Mouse (Mus musculus) CH12.LX (cell line): Measurements from ENCODE around the gene Zfp128. TPM values are rescaled to one million over a fixed set of nuclear protein-coding genes. Genes with fewer than 3 reads are reported as not detected.

ENCODE experiments used
- DNase-seq: peaks from one replicate; pipeline ENCODE4 v3.0.0-alpha.2; 2013; ENCODE audit errors: extremely low read depth
- H3K27ac ChIP-seq: 2 replicates; pipeline ENCODE4 v1.5.1; 2012; ENCODE audit warnings: low read depth, mild to moderate bottlenecking, control low read depth, moderate library complexity; ENCODE audit not compliant: insufficient read depth
- H3K27me3 ChIP-seq: replicated peaks from 2 replicates; pipeline ENCODE3; 2012; ENCODE audit warnings: inconsistent platforms
- H3K36me3 ChIP-seq, 2 experiments: replicated peaks in 1 of 2; 2 replicates each; pipeline versions ENCODE3 to v1.6.1; 2012; ENCODE audit warnings: inconsistent platforms in 1 of 2, low read length in 1 of 2, mild to moderate bottlenecking in 1 of 2, mixed read lengths in 1 of 2, moderate library complexity in 1 of 2; ENCODE audit not compliant: control insufficient read depth in 1 of 2, insufficient read depth in 1 of 2
- H3K4me1 ChIP-seq, 2 experiments: 2 replicates each; pipeline ENCODE4 v1.6.1; 2012; ENCODE audit warnings: inconsistent platforms in 1 of 2, moderate library complexity in 1 of 2; ENCODE audit not compliant: insufficient read depth in 2 of 2, control insufficient read depth in 1 of 2
- H3K4me2 ChIP-seq: 2 replicates; pipeline ENCODE4 v1.6.1; 2012; ENCODE audit warnings: low read depth, mild to moderate bottlenecking, control low read depth; ENCODE audit not compliant: poor library complexity, insufficient read depth, severe bottlenecking
- H3K4me3 ChIP-seq, 3 experiments: fragments of 150-350 bp in 1 of 3; sonication (generic) in 1 of 3; replicated peaks in 1 of 3; 2 replicates each; pipeline versions ENCODE3 to v1.5.1; 2011 to 2012; ENCODE audit warnings: low read depth in 2 of 3, low read length in 2 of 3, mild to moderate bottlenecking in 2 of 3, moderate library complexity in 2 of 3, control low read depth in 1 of 3, improper control_type of control experiment in 1 of 3, inconsistent platforms in 1 of 3, mixed read lengths in 1 of 3; ENCODE audit not compliant: poor library complexity in 1 of 3
- H3K79me2 ChIP-seq: replicated peaks from 2 replicates; pipeline ENCODE4 v1.6.1; 2012; ENCODE audit warnings: mild to moderate bottlenecking, moderate library complexity; ENCODE audit not compliant: control insufficient read depth, poor library complexity, insufficient read depth, severe bottlenecking; ENCODE audit errors: extremely low read depth
- H3K9ac ChIP-seq: 2 replicates; pipeline ENCODE4 v1.6.1; 2012; ENCODE audit warnings: low read depth, mild to moderate bottlenecking, control low read depth, moderate library complexity; ENCODE audit not compliant: insufficient read depth
- H3K9me3 ChIP-seq: replicated peaks from 2 replicates; pipeline ENCODE3; 2012; ENCODE audit warnings: low read length, inconsistent platforms, mixed read lengths
- BHLHE40 ChIP-seq: IDR thresholded peaks from 2 replicates; pipeline ENCODE4 v1.6.1; 2011; ENCODE audit warnings: mild to moderate bottlenecking, low read depth, low read length, improper control_type of control experiment
- CHD1 ChIP-seq: IDR thresholded peaks from 2 replicates; pipeline ENCODE4 v1.6.1; 2012; ENCODE audit warnings: low read depth, low read length, improper control_type of control experiment, inconsistent platforms
- CHD2 ChIP-seq: IDR thresholded peaks from 2 replicates; pipeline ENCODE4 v1.6.1; 2011; ENCODE audit warnings: low read length, improper control_type of control experiment
- CTCF ChIP-seq, 2 experiments: IDR thresholded peaks in 1 of 2; conservative IDR thresholded peaks in 1 of 2; 2 replicates each; pipeline ENCODE4 v1.5.1; 2011 to 2012; ENCODE audit warnings: low read depth in 2 of 2, low read length in 2 of 2, improper control_type of control experiment in 1 of 2, inconsistent platforms in 1 of 2, mild to moderate bottlenecking in 1 of 2, moderate library complexity in 1 of 2
- E2F4 ChIP-seq: IDR thresholded peaks from 2 replicates; pipeline ENCODE4 v1.6.1; 2011; ENCODE audit warnings: low read depth, low read length, improper control_type of control experiment; ENCODE audit not compliant: insufficient replicate concordance
- ELF1 ChIP-seq: IDR thresholded peaks from 2 replicates; pipeline ENCODE4 v1.6.1; 2014; ENCODE audit warnings: low read depth, mild to moderate bottlenecking, inconsistent platforms, low read length, improper control_type of control experiment
- EP300 ChIP-seq: IDR thresholded peaks from 2 replicates; pipeline ENCODE4 v1.6.1; 2011; ENCODE audit warnings: low read length, improper control_type of control experiment
- ETS1 ChIP-seq: conservative IDR thresholded peaks from 2 replicates; pipeline ENCODE4 v1.6.1; 2012; ENCODE audit warnings: low read depth, mild to moderate bottlenecking, inconsistent platforms, low read length, improper control_type of control experiment, moderate library complexity
- GABPA ChIP-seq: IDR thresholded peaks from 2 replicates; pipeline ENCODE4 v1.6.1; 2012; ENCODE audit warnings: low read depth, low read length, improper control_type of control experiment, inconsistent platforms; ENCODE audit not compliant: insufficient replicate concordance
- HCFC1 ChIP-seq: IDR thresholded peaks from 2 replicates; pipeline ENCODE4 v1.6.1; 2012; ENCODE audit warnings: low read depth, mild to moderate bottlenecking, inconsistent platforms, low read length, improper control_type of control experiment
- IRF4 ChIP-seq: IDR thresholded peaks from 2 replicates; pipeline ENCODE4 v1.6.1; 2014; ENCODE audit warnings: low read depth, mild to moderate bottlenecking, inconsistent platforms, low read length, improper control_type of control experiment
- JUN ChIP-seq: IDR thresholded peaks from 2 replicates; pipeline ENCODE4 v1.6.1; 2011; ENCODE audit warnings: low read depth, mild to moderate bottlenecking, low read length, improper control_type of control experiment, moderate library complexity; ENCODE audit not compliant: insufficient read depth
- JUND ChIP-seq: conservative IDR thresholded peaks from 2 replicates; pipeline ENCODE4 v1.6.1; 2011; ENCODE audit warnings: low read depth, low read length, improper control_type of control experiment
- KAT2A ChIP-seq: IDR thresholded peaks from 2 replicates; pipeline ENCODE4 v1.6.1; 2012; ENCODE audit warnings: low read length, improper control_type of control experiment, inconsistent platforms; ENCODE audit not compliant: insufficient replicate concordance
- MAFK ChIP-seq: IDR thresholded peaks from 2 replicates; pipeline ENCODE4 v1.6.1; 2011; ENCODE audit warnings: low read length, improper control_type of control experiment; ENCODE audit not compliant: insufficient replicate concordance
- MAX ChIP-seq: IDR thresholded peaks from 2 replicates; pipeline ENCODE4 v1.6.1; 2011; ENCODE audit warnings: low read length, improper control_type of control experiment
- MAZ ChIP-seq: IDR thresholded peaks from 2 replicates; pipeline ENCODE4 v1.6.1; 2012; ENCODE audit warnings: low read depth, mild to moderate bottlenecking, inconsistent platforms, low read length, improper control_type of control experiment, moderate library complexity
- MEF2A ChIP-seq: IDR thresholded peaks from 2 replicates; pipeline ENCODE4 v1.6.1; 2014; ENCODE audit warnings: low read depth, mild to moderate bottlenecking, inconsistent platforms, low read length, improper control_type of control experiment, borderline replicate concordance
- MXI1 ChIP-seq: IDR thresholded peaks from 2 replicates; pipeline ENCODE4 v1.6.1; 2011; ENCODE audit warnings: mild to moderate bottlenecking, low read depth, low read length, improper control_type of control experiment
- MYC ChIP-seq: IDR thresholded peaks from 2 replicates; pipeline ENCODE4 v1.6.1; 2011; ENCODE audit warnings: low read depth, mild to moderate bottlenecking, improper control_type of control experiment, low read length
- NELFE ChIP-seq: IDR thresholded peaks from 2 replicates; pipeline ENCODE4 v1.6.1; 2011; ENCODE audit warnings: low read depth, low read length, improper control_type of control experiment
- NRF1 ChIP-seq: IDR thresholded peaks from 2 replicates; pipeline ENCODE4 v1.6.1; 2014; ENCODE audit warnings: low read depth, mild to moderate bottlenecking, inconsistent platforms, low read length, improper control_type of control experiment, moderate library complexity
- PAX5 ChIP-seq: IDR thresholded peaks from 2 replicates; pipeline ENCODE4 v1.6.1; 2012; ENCODE audit warnings: low read length, inconsistent platforms, mixed read lengths
- POLR2A ChIP-seq: IDR thresholded peaks from 2 replicates; pipeline ENCODE4 v1.6.1; 2011; ENCODE audit warnings: low read depth, mild to moderate bottlenecking, improper control_type of control experiment, low read length
- POLR2AphosphoS2 ChIP-seq: IDR thresholded peaks from 2 replicates; pipeline ENCODE4 v1.6.1; 2011; ENCODE audit warnings: low read depth, low read length, improper control_type of control experiment
- RAD21 ChIP-seq: IDR thresholded peaks from 2 replicates; pipeline ENCODE4 v1.6.1; 2011; ENCODE audit warnings: low read depth, mild to moderate bottlenecking, low read length, improper control_type of control experiment, moderate library complexity
- RCOR1 ChIP-seq: conservative IDR thresholded peaks from 2 replicates; pipeline ENCODE4 v1.6.1; 2012; ENCODE audit warnings: low read depth, mild to moderate bottlenecking, inconsistent platforms, low read length, improper control_type of control experiment
- SIN3A ChIP-seq: IDR thresholded peaks from 2 replicates; pipeline ENCODE4 v1.6.1; 2012; ENCODE audit warnings: low read length, improper control_type of control experiment, inconsistent platforms
- SMC3 ChIP-seq: IDR thresholded peaks from 2 replicates; pipeline ENCODE4 v1.6.1; 2011; ENCODE audit warnings: low read depth, low read length, improper control_type of control experiment
- TBP ChIP-seq: conservative IDR thresholded peaks from 2 replicates; pipeline ENCODE4 v1.6.1; 2011; ENCODE audit warnings: low read depth, low read length, improper control_type of control experiment
- TCF12 ChIP-seq: IDR thresholded peaks from 2 replicates; pipeline ENCODE4 v1.6.1; 2014; ENCODE audit warnings: low read depth, mild to moderate bottlenecking, inconsistent platforms, low read length, improper control_type of control experiment
- UBTF ChIP-seq: IDR thresholded peaks from 2 replicates; pipeline ENCODE4 v1.6.1; 2012; ENCODE audit warnings: low read depth, mild to moderate bottlenecking, inconsistent platforms, low read length, improper control_type of control experiment, moderate library complexity
- USF1 ChIP-seq: IDR thresholded peaks from 2 replicates; pipeline ENCODE4 v1.6.1; 2014; ENCODE audit warnings: low read depth, mild to moderate bottlenecking, inconsistent platforms, low read length, improper control_type of control experiment
- USF2 ChIP-seq: conservative IDR thresholded peaks from 2 replicates; pipeline ENCODE4 v1.6.1; 2011; ENCODE audit warnings: low read depth, low read length, improper control_type of control experiment
- ZC3H11A ChIP-seq: IDR thresholded peaks from 2 replicates; pipeline ENCODE4 v1.6.1; 2012; ENCODE audit warnings: low read depth, mild to moderate bottlenecking, inconsistent platforms, low read length, improper control_type of control experiment
- ZKSCAN1 ChIP-seq: IDR thresholded peaks from 2 replicates; pipeline ENCODE4 v1.6.1; 2012; ENCODE audit warnings: low read depth, inconsistent platforms, low read length, improper control_type of control experiment, borderline replicate concordance
- ZMIZ1 ChIP-seq: IDR thresholded peaks from 2 replicates; pipeline ENCODE4 v1.6.1; 2012; ENCODE audit warnings: low read depth, mild to moderate bottlenecking, inconsistent platforms, low read length, improper control_type of control experiment
- ZNF384 ChIP-seq: IDR thresholded peaks from 2 replicates; pipeline ENCODE4 v1.6.1; 2012; ENCODE audit warnings: low read depth, low read length, improper control_type of control experiment, inconsistent platforms
- dilution Hi-C: fragments of 300-500 bp; cut with MboI; formaldehyde crosslinking; loops from 2 replicates; pipeline ENCODE4 v1.14.3; 2020; ENCODE audit warnings: low sequenced_read_pairs; ENCODE audit not compliant: extremely low pct_unique_long_range_greater_than_20kb, extremely low pct_ligation_motif_present
- in situ Hi-C: fragments of 300-500 bp; cut with MboI; formaldehyde crosslinking; loops from 3 replicates; pipeline ENCODE4 v1.14.3; 2019; ENCODE audit warnings: low sequenced_read_pairs, low pct_ligation_motif_present, low pct_unique_long_range_greater_than_20kb, mixed read lengths
- polyA plus RNA-seq: library from polyadenylated mRNA; unstranded; fragments of >175 nt; gene quantifications from 2 replicates; pipeline ENCODE4 v1.2.1, GENCODE M21; 2012; ENCODE audit warnings: low read depth; ENCODE audit not compliant: insufficient read length
- total RNA-seq, 2 experiments: library from RNA; depleted of rRNA; stranded (reverse); fragments of 300-350 nt in 1 of 2; fragments of >200 nt in 1 of 2; gene quantifications; 2 replicates each; pipeline ENCODE4 v1.2.3; 2012 to 2014

Zfp128 gene
- 1.2 and 1.4 TPM in 2 replicates for total RNA-seq (2012; rRNA removed)
- total RNA-seq (2014; rRNA removed): 0.96 and 1.2 TPM in 2 replicates
- 0.61 and 0.78 TPM in 2 replicates for polyA plus RNA-seq

- H3K9me3 ChIP-seq: no peaks in the 10 kb centered on the region
- H3K9ac ChIP-seq: peak within 1 kb of the TSS; percentile 52
- no peak for TF ChIP-seq SIN3A
- no peak for TF ChIP-seq E2F4
- TF ChIP-seq ELF1: no peak; the same call in 1 of the 2 replicates
- no peak for TF ChIP-seq UBTF
- TF ChIP-seq MEF2A: no peak
- TF ChIP-seq NELFE: peak; percentile 60; the same call in 1 of the 2 replicates
- TF ChIP-seq BHLHE40: no peak
- TF ChIP-seq USF1: no peak
- peak; percentile 81 for TF ChIP-seq CHD2
- TF ChIP-seq MAZ: no peak
- TF ChIP-seq GABPA: peak; percentile 19; the same call in 1 of the 2 replicates
- TF ChIP-seq CHD1: no peak
- no peak for TF ChIP-seq RAD21
- no peak for TF ChIP-seq IRF4
- TF ChIP-seq ZMIZ1: no peak
- TF ChIP-seq JUND: no peak
- no peak for TF ChIP-seq ZNF384
- peak; percentile 85 for TF ChIP-seq TBP
- peak; percentile 73 for TF ChIP-seq POLR2A
- TF ChIP-seq EP300: no peak
- no peak for TF ChIP-seq ZKSCAN1
- TF ChIP-seq TCF12: 0 out of 2 replicates have a peak, but pooled peaks have one; percentile 30
- no peak for TF ChIP-seq MAX
- TF ChIP-seq POLR2AphosphoS2: no peak
- TF ChIP-seq NRF1: peak; percentile 54
- no peak for TF ChIP-seq MAFK
- TF ChIP-seq PAX5: no peak
- TF ChIP-seq ETS1: no peak
- TF ChIP-seq MXI1: no peak
- TF ChIP-seq KAT2A: peak; percentile 92; the same call in 1 of the 2 replicates
- TF ChIP-seq ZC3H11A: no peak
- no peak for TF ChIP-seq USF2
- no peak for TF ChIP-seq RCOR1
- TF ChIP-seq CTCF (conservative IDR thresholded peaks at IDR 0.05 in 1 of 2, IDR thresholded peaks at IDR 0.05 in 1 of 2; ENCODE audit: low read depth in 2 of 2, low read length in 2 of 2): peak in 1 of 2 experiments; percentile 9; a peak in 1 of 4 replicates
- peak; percentile 96 for TF ChIP-seq HCFC1
- TF ChIP-seq MYC: no peak
- TF ChIP-seq JUN: no peak
- no peak for TF ChIP-seq SMC3
- peak within 1 kb of the TSS; percentile 63 to 91 (median 75) for H3K4me3 ChIP-seq
- no peak within 1 kb of the TSS for H3K27ac ChIP-seq
- peak; percentile 94 for DNase-seq
- no peaks in the 10 kb centered on the region for H3K79me2 ChIP-seq
- H3K4me2 ChIP-seq: peak within 1 kb of the TSS; percentile 78
- H3K36me3 ChIP-seq: peaks cover 0 to 14% of the 10 kb centered on the region in 2 experiments
- no peaks in the 10 kb centered on the region for H3K27me3 ChIP-seq
- H3K4me1 ChIP-seq: peaks cover 2 to 22% of the 10 kb centered on the region in 2 experiments; a peak in 2 of 4 replicates
- in situ Hi-C loops (no loop called here), dilution Hi-C loops (no loop called here)
Measured at GRCm38 (mm10) chr7:12880911-12881660, at the start of gene Zfp128. Gene Zfp128, plus strand, starts transcription at chr7:12881177.
